Mouse (Mus musculus): ENCODE data around the gene Iqgap2.

DNA sequence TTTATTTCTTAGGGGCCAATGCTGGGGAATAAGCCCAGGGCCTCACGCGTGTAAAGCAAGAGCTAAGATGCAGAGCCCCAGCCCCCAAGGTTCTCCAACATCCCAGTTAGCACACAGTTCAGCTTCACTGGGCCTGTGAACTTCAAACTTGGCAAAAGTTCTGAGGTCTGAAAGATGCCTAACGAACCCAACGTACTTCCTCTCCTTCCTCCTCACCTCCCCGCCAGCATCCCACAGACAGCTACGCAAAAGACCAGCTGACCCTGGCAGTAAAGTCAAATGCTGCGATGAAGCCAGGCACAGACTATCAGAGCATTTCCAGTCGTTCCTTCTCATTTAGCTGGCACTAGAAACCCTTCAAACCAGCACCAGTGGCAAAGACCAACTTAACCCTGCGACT is 10.3 kb downstream of the Iqgap2 start:
- TF ChIP-seq POLR2A (IDR thresholded peaks at IDR 0.05; ENCODE audit: borderline replicate concordance, extremely low read depth, low read depth, low read length) (no peak), CTCF (IDR thresholded peaks at IDR 0.05; ENCODE audit: insufficient read depth, low read length) (no peak)
